Mouse (Mus musculus) heart, adult 2 months (tissue): ENCODE results near the gene Zfp706. TPM values are rescaled to one million over a fixed set of nuclear protein-coding genes. Genes with fewer than 3 reads are reported as not detected.

ENCODE experiments used
- DNase-seq, 2 experiments: peaks; one replicate each; pipeline ENCODE4 v3.0.0; 2021
- H3K27ac ChIP-seq: fragments of 200-600 bp; 2 replicates; pipeline ENCODE4 v1.8.1; 2022
- H3K27me3 ChIP-seq: fragments of 200-500 bp; 2 replicates; pipeline ENCODE4 v1.6.1; 2012; ENCODE audit warnings: mild to moderate bottlenecking, low read length, inconsistent platforms, mixed read lengths; ENCODE audit not compliant: control insufficient read depth, insufficient read depth
- H3K36me3 ChIP-seq: fragments of 200-500 bp; 2 replicates; pipeline ENCODE4 v1.6.1; 2012; ENCODE audit warnings: low read length, inconsistent platforms; ENCODE audit not compliant: control insufficient read depth, insufficient read depth
- H3K4me1 ChIP-seq: fragments of 200-500 bp; 2 replicates; pipeline ENCODE4 v1.6.1; 2011; ENCODE audit warnings: low read length; ENCODE audit not compliant: control insufficient read depth, insufficient read depth
- H3K4me3 ChIP-seq: fragments of 200-600 bp; 2 replicates; pipeline ENCODE4 v1.8.1; 2022
- H3K79me2 ChIP-seq: fragments of 200-500 bp; replicated peaks from 2 replicates; pipeline ENCODE4 v1.6.1; 2012; ENCODE audit warnings: mild to moderate bottlenecking, inconsistent platforms, low read length, moderate library complexity, mixed read lengths; ENCODE audit not compliant: control insufficient read depth, insufficient read depth
- H3K9ac ChIP-seq: fragments of 200-500 bp; 2 replicates; pipeline ENCODE4 v1.6.1; 2012; ENCODE audit warnings: low read depth, mild to moderate bottlenecking, control low read depth, inconsistent platforms, low read length, mixed read lengths
- CTCF ChIP-seq: fragments of 200-600 bp; IDR thresholded peaks from 2 replicates; pipeline ENCODE4 v1.8.1; 2022; ENCODE audit warnings: antibody characterized with exemption, mild to moderate bottlenecking, moderate library complexity
- EP300 ChIP-seq: fragments of 200-500 bp; IDR thresholded peaks from 2 replicates; pipeline ENCODE4 v1.6.1; 2011; ENCODE audit warnings: low read depth, low read length, control low read depth; ENCODE audit not compliant: insufficient read depth
- POLR2A ChIP-seq: fragments of 200-500 bp; IDR thresholded peaks from 2 replicates; pipeline ENCODE4 v1.6.1; 2011; ENCODE audit warnings: mild to moderate bottlenecking, low read depth, low read length, control low read depth; ENCODE audit not compliant: insufficient read depth
- WGBS: fragments of 180-500 bp; shearing (Covaris S2); methylation state at CpG from one replicate; pipeline ENCODE4 v1.1.7; 2018; 5-methylcytosine and 5-hydroxymethylcytosine counted together
- intact Hi-C: fragments of 180-260 bp; cut with DNase I; formaldehyde crosslinking; loops from one replicate; pipeline ENCODE4 v1.15.1; 2025
- polyA plus RNA-seq: library from polyadenylated mRNA; depleted of rRNA; stranded (reverse); fragments of >200 nt; gene quantifications from 2 replicates; pipeline ENCODE4 v1.2.3, GENCODE M21; 2012
- total RNA-seq, 2 experiments: library from RNA; stranded (reverse); gene quantifications; 2 replicates each; pipeline ENCODE4 v1.2.3; 2021

Gene Zfp706
- total and polyA plus RNA-seq, 3 experiments = 61.1 to 240 (median 205) TPM

DNA sequence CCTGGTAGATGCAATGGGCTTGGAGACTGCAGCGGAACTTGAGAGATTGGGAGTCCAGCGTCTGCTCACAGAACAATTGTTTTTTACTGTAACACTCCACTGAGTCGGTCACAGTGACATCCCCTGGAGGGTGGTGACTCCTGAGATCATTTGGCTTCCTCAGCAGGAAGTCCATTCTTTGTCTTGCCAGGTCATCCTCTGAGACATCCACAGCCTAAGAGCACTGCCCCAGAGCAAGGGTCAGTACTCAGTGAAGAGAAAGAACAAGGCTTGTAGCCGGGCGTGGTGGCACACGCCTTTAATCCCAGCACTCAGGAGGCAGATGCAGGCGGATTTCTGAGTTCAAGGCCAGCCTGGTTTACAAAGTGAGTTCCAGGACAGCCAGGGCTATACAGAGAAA lies 38.6 kb upstream of the Zfp706 start:
- Histone ChIP-seq H3K9ac (no peak overlapping the region), H3K79me2 (no peaks in the 10 kb centered on the region), H3K4me1 (no peaks in the 10 kb centered on the region), H3K36me3 (no peaks in the 10 kb centered on the region), H3K27me3 (no peaks in the 10 kb centered on the region), H3K27ac (no peak overlapping the region), H3K4me3 (no peak overlapping the region)
- TF ChIP-seq POLR2A (no peak), EP300 (no peak), CTCF (no peak)
- intact Hi-C loops = no loop called here
- WGBS = 50% methylated on average over 7 of the region's 7 CpGs
- DNase-seq = no peak

DNA sequence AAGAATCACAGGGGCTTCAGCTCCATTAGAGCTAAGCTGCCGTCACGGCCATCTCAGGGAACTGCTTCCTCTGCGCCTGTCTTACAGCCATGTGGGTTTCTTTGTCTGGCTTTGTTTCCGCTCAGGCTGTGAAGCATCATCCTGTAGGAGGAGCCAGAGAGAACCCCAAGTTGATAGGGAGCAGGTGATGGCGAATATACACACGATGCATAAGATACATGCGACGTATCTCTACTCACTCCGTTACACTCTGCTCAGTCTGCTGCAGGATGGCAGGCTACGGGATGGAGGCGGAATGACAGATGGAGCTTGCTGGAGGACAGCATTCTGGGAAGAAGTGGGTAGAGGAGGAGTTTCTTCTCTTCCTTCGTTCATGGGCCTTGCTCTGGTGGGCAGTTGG lies 37.9 kb upstream of the Zfp706 start:
- Histone ChIP-seq H3K27ac (no peak overlapping the region), H3K9ac (no peak overlapping the region), H3K4me1 (no peaks in the 10 kb centered on the region), H3K4me3 (no peak overlapping the region), H3K36me3 (no peaks in the 10 kb centered on the region), H3K79me2 (no peaks in the 10 kb centered on the region), H3K27me3 (no peaks in the 10 kb centered on the region)
- intact Hi-C loops = no loop called here
- WGBS = 66% methylated on average over 12 of the region's 12 CpGs
- DNase-seq = no peak
- TF ChIP-seq POLR2A = no peak
- TF ChIP-seq EP300 = no peak
- TF ChIP-seq CTCF = no peak

DNA sequence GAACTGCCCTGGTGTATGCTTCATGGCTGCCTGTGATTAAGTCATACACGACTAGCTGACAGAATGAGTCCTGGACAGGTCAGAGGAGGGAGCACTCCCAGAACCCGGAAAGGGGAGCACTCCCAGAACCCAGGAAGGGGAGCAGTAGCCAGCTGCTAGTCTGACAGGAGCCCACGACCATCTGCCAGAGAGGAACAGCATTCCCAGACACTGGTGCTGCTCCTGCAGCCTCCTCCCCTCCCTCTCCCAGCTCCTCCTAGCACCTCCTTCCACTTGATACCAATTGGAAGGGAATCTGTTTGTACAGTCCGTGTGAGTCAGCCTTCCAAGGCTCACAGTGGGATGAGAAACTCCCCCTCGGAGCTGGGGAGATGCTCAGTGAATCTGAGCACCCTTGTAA lies 35.0 kb upstream of the Zfp706 start:
- Histone ChIP-seq H3K9ac (no peak overlapping the region), H3K4me3 (no peak overlapping the region), H3K79me2 (no peaks in the 10 kb centered on the region), H3K27me3 (no peaks in the 10 kb centered on the region), H3K36me3 (no peaks in the 10 kb centered on the region), H3K27ac (no peak overlapping the region), H3K4me1 (no peaks in the 10 kb centered on the region)
- no peak for TF ChIP-seq CTCF
- TF ChIP-seq EP300 = no peak
- TF ChIP-seq POLR2A = no peak
- 25% methylated on average over 5 of the region's 5 CpGs for WGBS
- DNase-seq = peak; percentile 27 to 34
- intact Hi-C loops = no loop called here

DNA sequence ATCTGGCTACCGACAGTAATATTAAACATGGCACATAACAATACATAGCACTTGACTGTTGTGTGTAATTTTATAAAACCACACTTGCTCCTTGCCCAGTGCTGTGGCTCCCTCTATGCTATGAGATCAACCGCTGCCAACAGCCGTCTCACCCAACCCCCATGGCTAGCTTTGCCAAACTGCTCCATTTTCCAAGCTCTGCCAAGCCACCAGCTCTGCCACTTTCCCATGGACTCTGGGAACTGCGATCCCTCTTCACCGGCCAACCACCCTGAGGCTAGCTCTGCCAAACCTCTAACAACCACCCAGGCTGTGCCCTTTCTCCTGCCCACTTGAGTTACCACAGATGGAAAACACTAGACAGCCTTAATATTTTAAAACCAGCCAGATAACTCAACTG lies 33.6 kb upstream of the Zfp706 start:
- H3K4me1 ChIP-seq = peaks cover 2% of the 10 kb centered on the region; the same call in 1 of the 2 replicates
- no peaks in the 10 kb centered on the region for H3K27me3 ChIP-seq
- no peak for TF ChIP-seq POLR2A
- TF ChIP-seq EP300 = 0 out of 2 replicates have a peak, but pooled peaks have one; percentile 51
- TF ChIP-seq CTCF = 0 out of 2 replicates have a peak, but pooled peaks have one; percentile 9
- intact Hi-C loops = no loop called here
- DNase-seq = peak; percentile 51 to 71
- no peaks in the 10 kb centered on the region for H3K79me2 ChIP-seq
- H3K36me3 ChIP-seq = no peaks in the 10 kb centered on the region
- H3K4me3 ChIP-seq = no peak overlapping the region
- WGBS = 71% methylated on average over 5 of the region's 5 CpGs
- H3K9ac ChIP-seq = no peak overlapping the region
- no peak overlapping the region; the same call in 1 of the 2 replicates for H3K27ac ChIP-seq

DNA sequence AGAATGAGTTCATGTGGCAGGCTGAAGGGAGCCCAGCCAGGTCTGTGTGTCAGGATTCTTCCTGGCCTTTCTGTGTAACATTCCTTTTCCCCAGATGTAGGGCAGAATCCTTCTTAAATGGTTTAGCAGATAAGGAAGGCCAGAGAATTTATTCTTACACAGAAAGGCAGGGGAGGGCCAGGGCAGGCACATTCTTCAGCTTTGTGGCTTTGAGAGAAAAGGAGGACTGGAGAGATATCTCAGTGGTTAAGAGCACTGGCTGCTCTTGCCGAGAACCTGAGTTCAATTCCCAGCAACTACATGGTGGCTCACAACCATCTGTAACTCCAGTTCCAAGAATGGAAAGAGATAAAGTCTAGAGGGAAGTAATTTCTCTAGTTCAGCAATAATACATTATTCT lies 31.1 kb upstream of the Zfp706 start:
- Histone ChIP-seq H3K27me3 (no peaks in the 10 kb centered on the region), H3K27ac (no peak overlapping the region), H3K9ac (no peak overlapping the region), H3K4me1 (peaks cover 2% of the 10 kb centered on the region; the same call in 1 of the 2 replicates), H3K36me3 (no peaks in the 10 kb centered on the region), H3K79me2 (no peaks in the 10 kb centered on the region), H3K4me3 (no peak overlapping the region)
- intact Hi-C loops = no loop called here
- no peak for DNase-seq
- WGBS = 38% methylated on average over 1 of the region's 1 CpGs
- no peak for TF ChIP-seq CTCF
- no peak for TF ChIP-seq POLR2A
- no peak for TF ChIP-seq EP300

DNA sequence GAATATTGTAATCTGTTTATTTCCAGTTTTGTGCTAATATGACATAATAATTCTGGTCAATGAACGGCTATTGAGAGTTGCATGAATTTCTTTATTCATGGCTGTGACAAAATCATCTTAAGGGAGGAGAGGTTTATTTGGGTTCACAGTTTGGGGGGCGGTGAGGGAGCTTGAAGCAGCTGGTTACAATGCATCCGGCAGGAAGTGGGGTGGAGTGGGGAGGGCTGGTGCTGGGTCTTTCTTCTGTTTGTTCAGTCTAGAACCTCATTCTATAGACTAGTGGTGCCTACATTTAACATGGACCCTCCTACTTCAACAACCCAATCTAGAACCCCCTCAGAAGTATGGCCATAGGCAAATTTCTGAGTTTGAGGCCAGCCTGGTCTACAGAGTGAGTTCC lies 30.1 kb upstream of the Zfp706 start:
- 66% methylated on average over 3 of the region's 3 CpGs for WGBS
- DNase-seq = no peak
- TF ChIP-seq POLR2A (no peak), EP300 (no peak), CTCF (no peak)

More for the DNA sequence above, 30.1 kb upstream of the Zfp706 start:
- H3K36me3 ChIP-seq = no peaks in the 10 kb centered on the region
- intact Hi-C loops = no loop called here
- no peaks in the 10 kb centered on the region for H3K79me2 ChIP-seq
- H3K27me3 ChIP-seq = no peaks in the 10 kb centered on the region
- peaks cover 2% of the 10 kb centered on the region; the same call in 1 of the 2 replicates for H3K4me1 ChIP-seq
- no peak overlapping the region for H3K27ac ChIP-seq
- no peak overlapping the region for H3K4me3 ChIP-seq
- H3K9ac ChIP-seq = no peak overlapping the region
